Mouse (Mus musculus): ENCODE data around the gene Rapsn. TPM values are rescaled to one million over a fixed set of nuclear protein-coding genes. Genes with fewer than 3 reads are reported as not detected.

Gene Rapsn
- total and polyA plus RNA-seq, 2 experiments from 2014 or later = 1.1 TPM; not detected in 1

DNA sequence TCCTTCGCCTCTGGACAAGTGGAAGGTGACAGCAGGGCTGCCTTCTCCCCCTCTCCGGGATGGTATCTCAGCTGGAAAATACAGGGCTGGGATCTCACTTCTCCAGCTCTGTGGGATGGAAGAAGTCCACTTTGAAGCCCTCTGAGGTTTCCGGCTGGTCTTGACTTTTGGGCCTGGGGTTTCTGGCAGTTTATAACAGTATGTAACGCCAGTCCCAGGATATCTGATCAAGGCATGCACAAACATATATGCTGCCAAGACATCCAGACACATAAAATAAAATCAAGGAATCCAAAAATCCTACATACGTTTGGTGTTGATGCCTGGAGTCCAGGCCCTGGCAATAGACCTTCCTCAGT, 43.6 kb downstream of the Rapsn start:
- Histone ChIP-seq H3K27me3 (ENCODE audit: insufficient read depth, low read length) (no peaks in the 10 kb centered on the region), H3K36me3 (ENCODE audit: insufficient read depth, low read length) (no peaks in the 10 kb centered on the region), H3K4me3 (ENCODE audit: low read length) (peak overlapping the region; percentile 49), H3K9ac (replicated peaks; ENCODE audit: low read length) (peak overlapping the region; percentile 64), H3K9me3 (ENCODE audit: low read length) (no peaks in the 10 kb centered on the region), H3K27ac (peak overlapping the region; percentile 41), H3K4me1 (ENCODE audit: insufficient read depth, low read length) (no peaks in the 10 kb centered on the region), H3K4me2 (ENCODE audit: low read depth, low read length) (peak overlapping the region; percentile 91)
- DNase-seq (ENCODE audit: low spot score) (peak; percentile 15), ATAC-seq (no peak)
- TF ChIP-seq CTCF (IDR thresholded peaks at IDR 0.05; ENCODE audit: low read depth) = no peak
- 27% methylated on average over 5 of the region's 5 CpGs for WGBS

DNA sequence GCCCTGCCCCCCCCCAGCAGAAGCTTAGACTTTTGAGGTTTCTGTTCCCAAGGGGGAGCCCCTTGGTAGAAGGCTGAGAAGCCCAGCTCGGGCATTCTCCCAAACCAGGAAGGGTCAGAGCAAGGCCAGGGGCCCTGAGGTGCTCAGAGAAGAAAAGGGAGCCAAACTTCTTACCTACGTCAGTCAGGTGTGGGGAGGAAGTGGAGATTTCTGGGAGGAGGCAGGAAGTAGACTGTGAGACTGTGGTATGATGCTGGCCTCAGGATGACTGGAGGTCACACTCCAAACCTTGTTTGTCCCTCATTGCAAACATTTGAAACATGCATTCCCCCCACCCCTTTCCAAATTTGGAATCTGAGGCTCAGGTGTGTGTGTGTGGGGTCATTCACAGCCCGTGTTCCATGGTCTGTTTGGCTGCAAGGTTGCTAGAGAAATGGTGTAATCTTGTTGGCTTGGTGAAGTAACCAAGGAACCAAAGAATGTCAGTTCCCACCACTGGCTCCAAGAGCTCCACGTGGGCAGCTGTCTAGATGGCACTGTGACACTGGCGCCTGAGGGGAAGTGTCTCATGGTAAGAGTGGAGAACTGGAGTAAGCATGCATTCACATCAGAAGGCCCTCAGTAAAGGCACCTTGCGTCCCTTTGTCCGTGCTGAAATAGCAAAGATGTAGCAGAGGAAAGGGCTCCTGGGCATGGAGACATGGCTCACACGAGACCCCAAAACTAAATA, 45.5 kb downstream of the Rapsn start:
- 72% methylated on average over 8 of the region's 8 CpGs for WGBS
- DNase-seq (ENCODE audit: low spot score) (no peak), ATAC-seq (no peak)
- Histone ChIP-seq H3K9me3 (ENCODE audit: low read length) (no peaks in the 10 kb centered on the region), H3K4me3 (ENCODE audit: low read length) (no peak overlapping the region), H3K9ac (replicated peaks; ENCODE audit: low read length) (no peak overlapping the region), H3K27ac (no peak overlapping the region), H3K27me3 (ENCODE audit: insufficient read depth, low read length) (no peaks in the 10 kb centered on the region), H3K4me2 (ENCODE audit: low read depth, low read length) (no peak overlapping the region), H3K36me3 (ENCODE audit: insufficient read depth, low read length) (no peaks in the 10 kb centered on the region), H3K4me1 (ENCODE audit: insufficient read depth, low read length) (no peaks in the 10 kb centered on the region)
- TF ChIP-seq CTCF (IDR thresholded peaks at IDR 0.05; ENCODE audit: low read depth) = no peak

DNA sequence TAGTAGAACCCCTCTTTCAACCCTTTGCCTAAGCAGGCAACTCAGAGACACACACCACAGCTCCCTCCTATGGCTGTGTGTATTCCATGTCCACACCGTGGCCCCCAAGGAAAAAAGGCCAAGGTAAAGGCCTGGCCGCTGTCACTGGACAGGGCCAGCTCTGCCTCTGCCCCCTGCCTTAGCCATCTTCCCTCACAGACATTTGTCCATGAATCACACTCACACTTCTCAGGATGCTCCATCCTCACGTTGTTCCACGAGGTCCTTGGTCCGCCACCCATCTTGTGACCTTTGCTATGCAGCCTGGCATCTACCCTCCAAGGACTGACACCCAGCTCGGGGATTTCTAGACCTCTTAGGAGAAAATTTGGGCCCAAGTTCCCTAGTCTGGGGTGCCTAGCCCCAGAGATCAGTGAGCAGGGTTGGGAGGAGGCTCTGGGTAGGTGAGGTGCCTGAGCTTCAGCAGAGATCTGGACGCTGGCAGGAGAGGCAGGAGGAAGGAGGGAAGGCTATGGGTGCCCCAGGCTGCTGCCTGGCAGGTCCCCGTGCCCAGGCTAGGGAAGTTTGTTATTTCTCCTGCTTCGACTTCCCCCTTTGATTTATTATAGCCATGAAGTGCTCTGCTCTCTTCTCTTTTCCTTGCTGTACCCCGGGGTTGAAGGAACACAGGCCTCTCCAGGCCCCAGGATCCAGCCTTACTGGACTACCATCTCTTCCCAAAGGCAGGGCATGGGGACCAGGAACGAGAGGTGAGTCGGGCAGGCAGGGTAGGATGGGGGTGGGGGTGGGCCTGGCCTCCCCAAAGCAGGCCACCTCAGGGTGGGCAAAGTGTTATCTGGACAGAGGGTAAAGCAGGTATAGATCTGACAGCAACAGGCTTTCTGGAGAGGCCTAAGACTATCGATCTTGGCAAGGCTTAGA, 46.6 kb downstream of the Rapsn start, which contains the start of gene Spi1:
TSS of gene Spi1 (plus strand) at position 616 of the 921 bp plus-strand sequence.
- no peak within 1 kb of the TSS for H3K9ac ChIP-seq (replicated peaks; ENCODE audit: low read length)
- H3K36me3 ChIP-seq (ENCODE audit: insufficient read depth, low read length) = no peaks in the 10 kb centered on the region
- H3K27me3 ChIP-seq (ENCODE audit: insufficient read depth, low read length) = no peaks in the 10 kb centered on the region
- TF ChIP-seq CTCF (IDR thresholded peaks at IDR 0.05; ENCODE audit: low read depth) = no peak
- no peak within 1 kb of the TSS for H3K4me2 ChIP-seq (ENCODE audit: low read depth, low read length)
- no peaks in the 10 kb centered on the region for H3K9me3 ChIP-seq (ENCODE audit: low read length)
- no peaks in the 10 kb centered on the region for H3K4me1 ChIP-seq (ENCODE audit: insufficient read depth, low read length)
- DNase-seq (ENCODE audit: low spot score) (no peak), ATAC-seq (no peak)
- no peak within 1 kb of the TSS; the same call in 1 of the 2 replicates for H3K27ac ChIP-seq
- 84% methylated on average over 13 of the region's 13 CpGs for WGBS
- H3K4me3 ChIP-seq (ENCODE audit: low read length) = no peak within 1 kb of the TSS

DNA sequence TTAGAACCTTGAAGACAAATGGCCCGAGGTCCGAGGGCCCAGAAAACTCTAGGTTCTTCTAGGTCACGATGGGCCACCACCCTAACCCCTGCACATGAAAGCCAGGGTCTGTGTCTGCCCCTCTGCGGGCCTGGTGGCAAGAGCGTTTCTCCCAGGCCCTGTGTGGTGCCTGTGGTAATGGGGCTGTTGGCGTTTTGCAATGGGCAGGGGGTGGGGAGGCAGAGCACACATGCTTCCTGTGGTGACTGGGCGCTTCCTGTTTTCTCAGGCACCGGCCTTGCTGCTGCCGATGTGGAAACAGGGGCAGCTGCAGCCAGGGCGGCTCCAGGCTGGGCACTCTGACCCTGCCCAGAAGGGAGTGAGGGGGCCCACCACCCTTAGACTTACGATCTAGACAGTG, 47.4 kb downstream of the Rapsn start:
- Histone ChIP-seq H3K27ac (no peak overlapping the region), H3K9me3 (ENCODE audit: low read length) (no peaks in the 10 kb centered on the region), H3K36me3 (ENCODE audit: insufficient read depth, low read length) (no peaks in the 10 kb centered on the region), H3K27me3 (ENCODE audit: insufficient read depth, low read length) (no peaks in the 10 kb centered on the region), H3K4me1 (ENCODE audit: insufficient read depth, low read length) (no peaks in the 10 kb centered on the region), H3K4me3 (ENCODE audit: low read length) (no peak overlapping the region), H3K4me2 (ENCODE audit: low read depth, low read length) (no peak overlapping the region), H3K9ac (replicated peaks; ENCODE audit: low read length) (no peak overlapping the region)
- TF ChIP-seq CTCF (IDR thresholded peaks at IDR 0.05; ENCODE audit: low read depth) = no peak
- no peak for DNase-seq (ENCODE audit: low spot score)
- no peak for ATAC-seq
- WGBS = 77% methylated on average over 11 of the region's 11 CpGs

DNA sequence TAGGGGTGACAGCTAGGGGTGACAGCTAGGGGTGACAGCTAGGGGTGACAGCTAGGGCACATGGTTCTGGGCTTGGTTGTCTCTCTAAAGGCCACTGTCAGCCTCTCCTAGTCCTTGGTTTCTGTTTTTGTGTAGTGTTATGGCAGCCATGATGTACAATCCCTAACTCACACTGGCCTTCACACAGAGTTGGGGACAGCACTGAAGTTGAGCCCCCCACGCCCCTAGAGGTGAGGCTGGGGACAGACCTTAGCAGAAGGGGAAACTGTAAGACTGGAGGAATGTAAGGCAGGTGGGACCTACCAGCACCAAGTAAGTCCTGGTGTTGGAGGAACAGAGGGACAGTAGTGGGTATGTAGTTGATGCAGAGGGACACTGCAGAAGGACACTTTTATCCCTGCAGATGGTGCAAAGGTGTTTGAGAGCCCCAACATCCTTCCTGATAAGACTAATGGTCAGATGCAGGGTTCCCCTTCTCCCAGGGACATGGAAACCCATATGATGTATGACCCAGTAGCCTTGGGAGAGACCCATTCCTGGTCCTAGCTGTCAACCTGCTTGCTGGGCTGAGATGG, 48.0 kb downstream of the Rapsn start:
- ATAC-seq = no peak
- Histone ChIP-seq H3K27ac (no peak overlapping the region; the same call in 1 of the 2 replicates), H3K4me1 (ENCODE audit: insufficient read depth, low read length) (no peaks in the 10 kb centered on the region), H3K27me3 (ENCODE audit: insufficient read depth, low read length) (no peaks in the 10 kb centered on the region), H3K36me3 (ENCODE audit: insufficient read depth, low read length) (no peaks in the 10 kb centered on the region), H3K4me3 (ENCODE audit: low read length) (no peak overlapping the region), H3K9me3 (ENCODE audit: low read length) (no peaks in the 10 kb centered on the region), H3K9ac (replicated peaks; ENCODE audit: low read length) (no peak overlapping the region), H3K4me2 (ENCODE audit: low read depth, low read length) (no peak overlapping the region)
- DNase-seq (ENCODE audit: low spot score) = no peak
- 60% methylated on average over 1 of the region's 1 CpGs for WGBS
- TF ChIP-seq CTCF (IDR thresholded peaks at IDR 0.05; ENCODE audit: low read depth) = no peak

DNA sequence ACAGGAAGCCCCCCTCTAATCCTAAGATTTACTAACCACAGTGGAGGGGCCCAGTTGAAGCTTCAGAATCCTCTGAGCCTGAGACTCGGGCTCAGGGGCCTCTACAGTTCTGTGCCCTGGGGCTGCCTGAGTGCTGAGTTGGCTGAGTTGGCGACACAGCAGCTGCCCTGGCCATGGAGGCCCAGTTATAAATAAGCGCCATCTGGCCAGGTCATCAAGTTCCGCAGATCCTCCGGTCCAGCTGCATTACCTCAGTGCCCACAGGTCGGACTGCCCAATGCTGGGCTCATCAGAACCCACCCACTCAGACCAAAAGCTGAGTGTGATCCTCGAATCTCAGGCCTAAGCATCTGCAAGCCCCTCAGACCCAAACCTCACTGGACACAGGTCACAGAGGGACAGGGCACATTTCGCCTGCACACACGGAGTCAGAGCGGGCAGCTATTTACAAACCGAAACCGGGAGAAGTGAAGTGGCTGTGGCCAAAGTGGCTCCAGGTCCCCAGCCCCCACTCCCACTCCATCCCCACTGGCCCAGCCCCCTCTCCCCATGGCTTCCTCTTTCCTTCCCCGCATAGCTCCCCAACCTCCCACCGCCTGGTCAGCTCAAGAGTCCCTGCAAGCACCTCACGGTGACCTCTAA, 48.9 kb downstream of the Rapsn start:
- Histone ChIP-seq H3K27ac (no peak overlapping the region), H3K36me3 (ENCODE audit: insufficient read depth, low read length) (no peaks in the 10 kb centered on the region), H3K27me3 (ENCODE audit: insufficient read depth, low read length) (no peaks in the 10 kb centered on the region), H3K9ac (replicated peaks; ENCODE audit: low read length) (no peak overlapping the region), H3K4me2 (ENCODE audit: low read depth, low read length) (no peak overlapping the region), H3K4me3 (ENCODE audit: low read length) (no peak overlapping the region), H3K9me3 (ENCODE audit: low read length) (no peaks in the 10 kb centered on the region), H3K4me1 (ENCODE audit: insufficient read depth, low read length) (no peaks in the 10 kb centered on the region)
- DNase-seq (ENCODE audit: low spot score) (no peak), ATAC-seq (no peak)
- no peak for TF ChIP-seq CTCF (IDR thresholded peaks at IDR 0.05; ENCODE audit: low read depth)
- 83% methylated on average over 15 of the region's 15 CpGs for WGBS
